Mouse (Mus musculus): Measurements from ENCODE around the gene Timm29.
A peak's percentile ranks its signal among the peaks of the same experiment; 100 is the strongest.

The Timm29 gene

GRCm38 (mm10) chr9:21620229-21620628 is 27.7 kb downstream of the Timm29 start:
- no peak for DNase-seq

GRCm38 (mm10) chr9:21622676-21623075 is 30.2 kb downstream of the Timm29 start:
- no peak for DNase-seq

- no peak for DNase-seq
Measured at GRCm38 (mm10) chr9:21625342-21626339, 33.1 kb downstream of the Timm29 start.

- DNase-seq: no peak
Measured at GRCm38 (mm10) chr9:21626571-21626970, 34.0 kb downstream of the Timm29 start.

- DNase-seq: no peak
Measured at GRCm38 (mm10) chr9:21627145-21627795, 34.7 kb downstream of the Timm29 start.

GRCm38 (mm10) chr9:21630673-21631072 is 38.2 kb downstream of the Timm29 start:
- peak; percentile 55 for DNase-seq

GRCm38 (mm10) chr9:21633106-21633505 is 40.6 kb downstream of the Timm29 start:
- DNase-seq: no peak

- peak; percentile 58 for DNase-seq
Measured at GRCm38 (mm10) chr9:21635639-21636038, 43.1 kb downstream of the Timm29 start.

- peak; percentile 67 for DNase-seq
Measured at GRCm38 (mm10) chr9:21639031-21639430, 46.5 kb downstream of the Timm29 start.
